Mouse (Mus musculus): ENCODE measurements around the gene Rbm6. TPM values are rescaled to one million over a fixed set of nuclear protein-coding genes. Genes with fewer than 3 reads are reported as not detected.

The Rbm6 gene
- total and polyA plus RNA-seq, 3 experiments, result 55.7 to 521 (median 55.8) TPM

DNA sequence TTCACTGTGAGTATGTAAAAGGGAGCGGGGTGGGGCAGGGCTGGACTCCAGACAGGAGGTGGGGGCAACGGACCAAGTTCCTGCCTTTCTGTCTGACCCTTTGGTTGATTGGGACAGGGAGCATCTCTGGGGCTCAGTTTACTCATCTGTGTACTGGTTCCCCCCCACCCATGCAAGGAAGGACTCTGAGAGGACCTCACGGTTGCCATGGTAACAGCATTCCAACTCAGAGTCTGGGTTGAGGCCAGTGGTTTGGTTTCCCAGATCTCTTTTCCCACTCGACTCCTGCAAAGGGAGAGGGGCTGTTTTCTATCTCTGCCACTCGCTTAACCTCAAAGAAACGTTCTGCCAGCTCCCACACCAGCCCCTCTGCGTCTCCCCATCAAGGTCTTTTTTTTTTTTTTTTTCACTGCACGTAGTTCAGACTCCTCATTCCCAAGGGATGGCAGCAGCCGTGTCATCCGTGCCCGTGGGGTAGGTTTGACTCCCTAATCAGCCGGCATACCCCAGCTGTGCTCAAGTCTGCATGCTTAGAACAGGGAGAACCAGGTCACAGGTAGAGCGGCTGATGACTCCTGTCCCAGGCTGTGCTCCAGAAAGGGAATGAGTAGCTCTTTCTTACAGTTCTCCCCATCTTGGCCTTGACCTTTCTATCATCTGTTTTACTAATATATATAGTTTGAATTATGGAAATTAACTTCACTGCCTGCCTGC lies 45.0 kb upstream of the Rbm6 start:
- Histone ChIP-seq H3K27me3 (ENCODE audit: control insufficient read depth in 1 of 2, insufficient read depth in 2 of 2, low read length in 2 of 2) (no peaks in the 10 kb centered on the region), H3K79me2 (ENCODE audit: control insufficient read depth, insufficient read depth, low read length, poor library complexity) (peaks cover 14% of the 10 kb centered on the region), H3K27ac (ENCODE audit: control insufficient read depth, low read depth, low read length) (no peak overlapping the region), H3K36me3 (ENCODE audit: control insufficient read depth in 1 of 2, insufficient read depth in 2 of 2, low read length in 2 of 2) (peaks cover 8 to 12% of the 10 kb centered on the region in 2 experiments), H3K9ac (ENCODE audit: control insufficient read depth, low read depth, low read length, poor library complexity, severe bottlenecking) (no peak overlapping the region), H3K4me1 (ENCODE audit: control insufficient read depth in 1 of 2, insufficient read depth in 2 of 2, low read length in 2 of 2) (peaks cover 7 to 21% of the 10 kb centered on the region in 2 experiments), H3K4me3 (ENCODE audit: control insufficient read depth in 1 of 2, insufficient read depth in 1 of 2, low read depth in 2 of 2, low read length in 2 of 2) (no peak overlapping the region), H3K9me3 (replicated peaks; ENCODE audit: insufficient read depth, low read length) (no peaks in the 10 kb centered on the region)
- DNase-seq (ENCODE audit: low read depth, low spot score), result no peak
- no peak for TF ChIP-seq POLR2AphosphoS5 (IDR thresholded peaks at IDR 0.05; ENCODE audit: borderline replicate concordance, low read depth, low read length)
- TF ChIP-seq UBTF (IDR thresholded peaks at IDR 0.05; ENCODE audit: borderline replicate concordance, insufficient read depth, low read depth, low read length), result no peak
- TF ChIP-seq MYB (IDR thresholded peaks at IDR 0.05; ENCODE audit: low read depth, low read length), result no peak
- no peak for TF ChIP-seq ETS1 (IDR thresholded peaks at IDR 0.05; ENCODE audit: low read depth, low read length)
- TF ChIP-seq NELFE (IDR thresholded peaks at IDR 0.05; ENCODE audit: low read depth, low read length), result no peak
- no peak for TF ChIP-seq JUND (IDR thresholded peaks at IDR 0.05; ENCODE audit: low read depth, low read length)
- no peak for TF ChIP-seq ZC3H11A (IDR thresholded peaks at IDR 0.05; ENCODE audit: low read depth, low read length)
- no peak for TF ChIP-seq RAD21 (IDR thresholded peaks at IDR 0.05; ENCODE audit: low read depth, low read length)
- no peak for TF ChIP-seq MAFK (IDR thresholded peaks at IDR 0.05; ENCODE audit: borderline replicate concordance, low read depth, low read length)
- TF ChIP-seq RCOR1 (IDR thresholded peaks at IDR 0.05; ENCODE audit: low read depth, low read length), result no peak
- TF ChIP-seq MAX (IDR thresholded peaks at IDR 0.05; ENCODE audit: low read length), result no peak
- no peak for TF ChIP-seq KAT2A (conservative IDR thresholded peaks at IDR 0.05; ENCODE audit: low read depth, low read length)
- TF ChIP-seq TBP (IDR thresholded peaks at IDR 0.05; ENCODE audit: low read depth, low read length), result no peak

- peak; percentile 81 for DNase-seq (ENCODE audit: low read depth, low spot score)
- H3K79me2 ChIP-seq (ENCODE audit: control insufficient read depth, insufficient read depth, low read length, poor library complexity), result peaks cover 14% of the 10 kb centered on the region
- H3K9me3 ChIP-seq (replicated peaks; ENCODE audit: insufficient read depth, low read length), result no peaks in the 10 kb centered on the region
- peak overlapping the region; percentile 76 for H3K27ac ChIP-seq (ENCODE audit: control insufficient read depth, low read depth, low read length)
- peaks cover 5 to 18% of the 10 kb centered on the region in 2 experiments for H3K36me3 ChIP-seq (ENCODE audit: control insufficient read depth in 1 of 2, insufficient read depth in 2 of 2, low read length in 2 of 2)
- peaks cover 7 to 28% of the 10 kb centered on the region in 2 experiments for H3K4me1 ChIP-seq (ENCODE audit: control insufficient read depth in 1 of 2, insufficient read depth in 2 of 2, low read length in 2 of 2)
- no peaks in the 10 kb centered on the region for H3K27me3 ChIP-seq (ENCODE audit: control insufficient read depth in 1 of 2, insufficient read depth in 2 of 2, low read length in 2 of 2)
- peak overlapping the region; percentile 49 to 68 for H3K4me3 ChIP-seq (ENCODE audit: control insufficient read depth in 1 of 2, insufficient read depth in 1 of 2, low read depth in 2 of 2, low read length in 2 of 2)
- H3K9ac ChIP-seq (ENCODE audit: control insufficient read depth, low read depth, low read length, poor library complexity, severe bottlenecking), result peak overlapping the region; percentile 78
- TF ChIP-seq BHLHE40 (IDR thresholded peaks at IDR 0.05; ENCODE audit: borderline replicate concordance, low read depth, low read length) (no peak), RAD21 (IDR thresholded peaks at IDR 0.05; ENCODE audit: low read depth, low read length) (no peak), UBTF (IDR thresholded peaks at IDR 0.05; ENCODE audit: borderline replicate concordance, insufficient read depth, low read depth, low read length) (no peak), SMC3 (IDR thresholded peaks at IDR 0.05; ENCODE audit: low read depth, low read length) (no peak), POLR2AphosphoS5 (IDR thresholded peaks at IDR 0.05; ENCODE audit: borderline replicate concordance, low read depth, low read length) (no peak; the same call in 1 of the 2 replicates), POLR2AphosphoS2 (IDR thresholded peaks at IDR 0.05; ENCODE audit: low read length) (peak; percentile 91), TBP (IDR thresholded peaks at IDR 0.05; ENCODE audit: low read depth, low read length) (peak; percentile 83), ZKSCAN1 (IDR thresholded peaks at IDR 0.05; ENCODE audit: low read depth, low read length) (no peak), TCF12 (IDR thresholded peaks at IDR 0.05; ENCODE audit: low read depth, low read length) (peak; percentile 79), NRF1 (IDR thresholded peaks at IDR 0.05; ENCODE audit: insufficient read depth, low read depth, low read length, poor library complexity, severe bottlenecking) (no peak), EP300 (IDR thresholded peaks at IDR 0.05; ENCODE audit: low read depth in 1 of 2, low read length in 2 of 2) (peak; percentile 64 to 91), MEF2A (IDR thresholded peaks at IDR 0.05; ENCODE audit: extremely low read depth, insufficient replicate concordance, low read depth, low read length, poor library complexity, severe bottlenecking) (no peak), GATA1 (IDR thresholded peaks at IDR 0.05; ENCODE audit: low read depth, low read length) (peak; percentile 81), ETS1 (IDR thresholded peaks at IDR 0.05; ENCODE audit: low read depth, low read length) (peak; percentile 67), MAFK (IDR thresholded peaks at IDR 0.05; ENCODE audit: borderline replicate concordance, low read depth, low read length) (no peak), MYC (IDR thresholded peaks at IDR 0.05; ENCODE audit: low read depth, low read length) (0 out of 2 replicates have a peak, but pooled peaks have one; percentile 30), USF1 (IDR thresholded peaks at IDR 0.05; ENCODE audit: low read depth, low read length) (no peak), ZNF384 (IDR thresholded peaks at IDR 0.05; ENCODE audit: low read depth, low read length) (no peak), KAT2A (conservative IDR thresholded peaks at IDR 0.05; ENCODE audit: low read depth, low read length) (no peak; the same call in 1 of the 2 replicates), POLR2A (IDR thresholded peaks at IDR 0.05; ENCODE audit: control insufficient read depth in 1 of 2, insufficient read depth in 1 of 2, low read depth in 1 of 2, low read length in 2 of 2, poor library complexity in 1 of 2) (peak; percentile 73 to 94), CHD2 (IDR thresholded peaks at IDR 0.05; ENCODE audit: low read length) (no peak), SIN3A (IDR thresholded peaks at IDR 0.05; ENCODE audit: low read length) (peak; percentile 83)
Observed at GRCm38 (mm10) chr9:107914764-107915420, 41.9 kb upstream of the Rbm6 start.

Data from MEL (cell line).